Mouse (Mus musculus) megakaryocyte, embryonic 14.5 days (primary cell): ENCODE data around the gene Cox17.

Experiments used
- FLI1 ChIP-seq: IDR thresholded peaks from 2 replicates; pipeline ENCODE4 v1.6.1; 2012; ENCODE audit warnings: low read length, inconsistent platforms, mixed read lengths
- GATA1 ChIP-seq: IDR thresholded peaks from 3 replicates; pipeline ENCODE4 v1.6.1; 2012; ENCODE audit warnings: mixed read lengths, low read length, inconsistent platforms, borderline replicate concordance

DNA sequence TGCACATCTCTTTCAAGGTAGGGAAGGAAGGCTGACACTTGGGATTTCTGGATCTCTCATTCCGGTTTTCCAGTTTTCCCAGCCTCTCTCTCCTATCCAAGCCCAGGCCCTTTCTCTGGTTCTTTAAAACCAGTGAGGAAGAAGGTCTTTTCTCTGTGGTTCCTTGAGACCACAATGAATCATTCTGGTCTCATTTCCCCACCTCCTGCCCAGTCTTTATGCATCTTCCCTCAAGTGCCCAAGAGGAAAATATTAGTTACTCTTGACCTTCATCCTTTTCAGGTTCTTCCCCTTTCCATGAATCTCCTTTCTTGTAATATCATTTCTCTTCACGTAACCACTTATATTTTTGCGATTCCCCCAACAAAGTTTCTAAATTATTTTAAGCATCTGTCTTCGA is 38.9 kb downstream of the Cox17 start:
- TF ChIP-seq GATA1: no peak
- TF ChIP-seq FLI1: no peak
